Mouse (Mus musculus): ENCODE results near the gene Myo9a.
"Not testable (repeated sequence)": the region's sequence is repeated elsewhere in the genome, so short reads cannot be mapped to it uniquely, and the experiment has no call there.

Gene Myo9a

DNA sequence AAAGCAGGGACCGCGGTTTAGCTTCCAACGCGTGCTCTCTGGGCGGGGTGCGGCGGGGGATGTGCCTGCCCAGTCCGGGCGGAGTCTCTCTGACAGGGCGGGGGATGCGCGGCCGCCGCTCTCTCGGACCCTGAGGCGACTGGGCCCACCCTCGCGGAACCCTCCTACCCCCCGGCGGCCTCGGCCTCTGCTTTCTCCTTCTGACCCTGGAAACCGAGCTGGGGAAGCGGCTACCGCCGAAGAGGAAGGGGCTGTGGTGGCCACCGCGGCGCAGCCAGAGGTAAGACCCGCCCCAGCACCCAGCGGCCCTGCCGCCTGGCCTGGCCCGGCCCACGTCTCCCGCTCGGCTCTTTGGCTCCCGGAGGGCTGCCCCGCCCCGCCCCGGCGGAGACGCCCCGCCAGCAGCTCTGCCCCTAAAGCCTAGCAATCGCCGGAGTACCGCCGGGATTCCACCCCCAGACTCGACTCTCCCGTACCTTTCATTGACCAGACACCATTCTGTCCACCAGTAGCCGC is 428 bp downstream of the Myo9a start:
- peak; percentile 86 to 96 for DNase-seq

DNA sequence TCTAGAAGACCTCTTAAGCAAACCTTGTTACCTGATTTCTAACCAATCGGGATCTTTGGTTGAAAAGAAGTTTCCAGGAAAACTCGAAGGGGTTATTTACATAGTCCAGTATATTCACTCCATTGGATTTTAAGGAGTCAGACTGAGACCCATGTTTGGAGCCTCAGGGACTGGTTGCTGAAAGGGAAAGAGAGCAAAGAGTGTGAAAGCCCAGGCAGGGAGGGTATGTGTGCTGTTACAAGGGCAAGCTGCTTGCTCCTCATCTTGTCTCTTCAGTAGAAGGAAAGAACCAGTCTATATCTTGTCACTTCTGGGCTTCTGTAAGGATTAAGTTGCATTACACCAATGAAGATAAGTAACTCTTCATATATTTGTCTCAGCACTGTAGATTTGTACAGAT is 1.3 kb downstream of the Myo9a start:
- DNase-seq, result no peak

GRCm38 (mm10) chr9:59755199-59755598 is 4.5 kb downstream of the Myo9a start:
- no peak for DNase-seq

DNA sequence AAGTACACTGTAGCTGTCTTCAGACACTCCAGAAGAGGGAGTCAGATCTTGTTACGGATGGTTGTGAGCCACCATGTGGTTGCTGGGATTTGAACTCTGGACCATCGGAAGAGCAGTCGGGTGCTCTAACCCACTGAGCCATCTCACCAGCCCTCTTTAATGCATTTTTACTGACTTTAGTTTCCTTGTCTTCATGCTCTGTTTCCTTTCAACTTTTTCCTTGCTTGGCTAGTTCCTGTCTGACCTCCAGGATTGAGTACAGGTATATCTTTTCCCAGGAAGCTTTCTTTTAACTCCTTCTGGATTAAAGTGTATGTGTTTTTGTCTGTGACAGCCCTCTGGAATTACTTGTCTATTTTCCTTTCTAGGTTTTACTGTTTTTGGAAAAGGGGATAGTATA is 6.3 kb downstream of the Myo9a start:
- not testable (repeated sequence) for DNase-seq

DNA sequence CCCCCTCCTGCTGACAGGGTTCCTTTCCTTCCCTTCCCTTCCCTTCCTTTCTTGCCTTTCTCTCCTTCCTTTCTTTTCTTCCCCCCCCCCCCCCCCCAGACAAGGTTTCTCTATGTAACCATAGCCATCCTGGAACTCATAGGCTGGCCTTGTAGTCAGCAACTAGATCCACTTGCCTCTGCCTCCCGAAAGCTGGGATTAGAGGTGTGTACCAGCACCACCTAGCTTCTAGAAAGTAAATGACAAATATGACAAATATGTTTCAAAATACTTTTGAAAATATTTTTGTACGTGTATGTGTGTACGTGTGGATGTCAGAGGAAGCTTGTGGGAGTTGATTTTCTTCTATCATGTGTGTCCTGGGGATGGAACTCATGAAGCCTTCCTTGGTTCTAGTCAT is 9.8 kb downstream of the Myo9a start:
- DNase-seq, result peak in 1 of 2 experiments; percentile 29

DNA sequence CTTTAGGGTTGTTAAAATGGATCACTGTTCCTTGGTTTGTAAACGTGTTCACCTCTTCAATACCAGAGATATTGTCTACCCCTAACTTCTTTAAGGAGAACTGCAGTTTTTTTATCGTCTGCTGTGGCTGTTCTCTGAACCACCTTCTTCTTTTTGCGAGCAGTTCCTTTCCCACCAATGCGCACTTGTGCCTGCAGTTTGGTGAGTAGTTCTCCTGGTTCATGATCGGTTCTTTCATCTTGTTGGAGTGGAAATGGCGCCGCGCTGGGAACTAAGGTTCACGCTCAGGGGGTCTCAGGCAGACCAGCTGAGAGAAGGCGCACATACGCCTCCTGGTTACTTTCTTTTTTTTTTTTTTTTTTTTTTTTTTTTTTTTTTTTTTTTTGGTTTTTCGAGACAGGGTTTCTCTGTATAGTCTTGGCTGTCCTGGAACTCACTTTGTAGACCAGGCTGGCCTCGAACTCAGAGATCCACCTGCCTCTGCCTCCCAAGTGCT is 16.3 kb downstream of the Myo9a start:
- not testable (repeated sequence) for DNase-seq

DNA sequence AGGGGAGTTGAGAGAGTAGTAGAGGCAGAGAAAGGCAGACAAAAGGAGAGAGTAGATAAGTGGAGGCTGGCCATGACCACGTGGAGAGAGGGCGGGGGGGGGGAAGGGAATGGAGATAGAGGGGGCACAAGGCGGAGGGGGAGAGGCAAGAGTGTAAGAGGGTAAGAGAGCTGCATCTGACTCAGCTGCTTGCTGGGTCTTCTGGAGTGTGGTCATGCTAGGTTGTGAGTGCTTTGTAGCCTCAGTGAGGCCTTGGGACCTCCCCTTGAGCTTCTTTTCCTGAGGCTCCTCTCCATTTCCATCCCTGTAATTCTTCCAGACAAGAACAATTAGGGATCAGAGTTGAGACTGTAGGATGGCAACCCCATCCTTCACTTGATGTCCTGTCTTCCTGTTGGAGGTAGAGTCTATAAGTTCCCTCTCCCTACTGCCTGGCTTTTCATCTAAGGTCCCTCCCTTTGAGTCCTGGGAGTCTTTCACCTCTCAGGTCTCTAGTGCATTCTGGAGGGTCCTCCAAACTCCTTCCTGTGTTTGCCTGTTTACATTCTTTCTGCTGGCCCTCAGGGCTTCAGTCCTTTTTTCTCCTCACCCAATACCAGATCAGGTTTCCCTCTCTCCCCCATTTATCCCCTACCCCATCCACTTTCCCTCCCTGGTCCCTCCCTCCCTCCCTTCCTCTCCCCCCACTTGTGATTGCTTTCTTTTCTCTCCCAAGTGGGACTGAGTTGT is 55.5 kb downstream of the Myo9a start:
- DNase-seq, result not testable (repeated sequence)

- no peak for DNase-seq
These were observed 133.9 kb downstream of the Myo9a start for GRCm38 (mm10) chr9:59884551-59884950.

GRCm38 (mm10) chr9:59903382-59903781 is 152.7 kb downstream of the Myo9a start:
- DNase-seq, result no peak

GRCm38 (mm10) chr9:59914761-59915160 is 164.1 kb downstream of the Myo9a start:
- DNase-seq, result no peak

DNA sequence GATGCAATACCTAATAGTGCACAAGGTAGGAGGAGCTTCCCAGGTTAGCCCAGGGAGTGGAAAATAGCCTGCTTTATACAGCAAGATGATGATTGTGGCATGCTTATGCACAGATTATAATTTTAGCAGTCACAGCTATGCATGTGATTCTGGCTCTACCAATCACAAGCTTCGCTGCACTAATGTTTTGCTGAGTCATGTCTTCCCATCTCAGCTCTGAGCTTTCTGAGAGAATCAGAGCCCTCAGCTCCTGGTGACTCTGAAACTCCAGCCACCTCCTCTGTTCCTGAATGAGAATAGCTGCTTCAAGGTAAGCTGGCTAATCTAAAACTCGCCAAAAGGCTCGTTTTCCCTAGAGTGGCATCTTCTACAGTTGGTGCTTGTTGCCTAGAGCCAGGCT is 179.6 kb downstream of the Myo9a start:
- peak in 1 of 2 experiments; percentile 3 for DNase-seq

GRCm38 (mm10) chr9:59935866-59936265 is 185.2 kb downstream of the Myo9a start:
- peak in 1 of 2 experiments; percentile 14 for DNase-seq

GRCm38 (mm10) chr9:59938529-59938928 is 187.8 kb downstream of the Myo9a start:
- peak in 1 of 2 experiments; percentile 26 for DNase-seq

DNA sequence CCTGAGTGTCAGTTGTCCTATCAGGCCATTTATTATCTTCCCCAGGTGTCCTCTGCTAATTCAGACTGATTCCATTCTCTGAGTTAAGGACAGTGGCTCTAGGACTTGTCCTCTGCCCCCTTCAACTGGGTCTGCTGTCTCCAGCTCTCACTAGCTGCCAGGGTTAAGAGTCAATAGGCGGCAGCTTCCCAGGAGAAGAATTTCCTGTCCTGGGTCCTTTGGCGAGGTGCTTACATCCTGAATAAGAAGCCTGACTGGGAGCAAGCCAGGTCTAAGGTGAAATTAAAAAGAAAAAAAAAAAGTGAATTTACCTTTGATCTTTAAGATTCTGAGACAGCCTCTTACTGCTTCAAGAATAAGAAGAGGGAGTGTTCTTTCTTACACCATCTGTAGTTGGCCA is 189.0 kb downstream of the Myo9a start:
- DNase-seq, result peak in 1 of 2 experiments; percentile 3

DNA sequence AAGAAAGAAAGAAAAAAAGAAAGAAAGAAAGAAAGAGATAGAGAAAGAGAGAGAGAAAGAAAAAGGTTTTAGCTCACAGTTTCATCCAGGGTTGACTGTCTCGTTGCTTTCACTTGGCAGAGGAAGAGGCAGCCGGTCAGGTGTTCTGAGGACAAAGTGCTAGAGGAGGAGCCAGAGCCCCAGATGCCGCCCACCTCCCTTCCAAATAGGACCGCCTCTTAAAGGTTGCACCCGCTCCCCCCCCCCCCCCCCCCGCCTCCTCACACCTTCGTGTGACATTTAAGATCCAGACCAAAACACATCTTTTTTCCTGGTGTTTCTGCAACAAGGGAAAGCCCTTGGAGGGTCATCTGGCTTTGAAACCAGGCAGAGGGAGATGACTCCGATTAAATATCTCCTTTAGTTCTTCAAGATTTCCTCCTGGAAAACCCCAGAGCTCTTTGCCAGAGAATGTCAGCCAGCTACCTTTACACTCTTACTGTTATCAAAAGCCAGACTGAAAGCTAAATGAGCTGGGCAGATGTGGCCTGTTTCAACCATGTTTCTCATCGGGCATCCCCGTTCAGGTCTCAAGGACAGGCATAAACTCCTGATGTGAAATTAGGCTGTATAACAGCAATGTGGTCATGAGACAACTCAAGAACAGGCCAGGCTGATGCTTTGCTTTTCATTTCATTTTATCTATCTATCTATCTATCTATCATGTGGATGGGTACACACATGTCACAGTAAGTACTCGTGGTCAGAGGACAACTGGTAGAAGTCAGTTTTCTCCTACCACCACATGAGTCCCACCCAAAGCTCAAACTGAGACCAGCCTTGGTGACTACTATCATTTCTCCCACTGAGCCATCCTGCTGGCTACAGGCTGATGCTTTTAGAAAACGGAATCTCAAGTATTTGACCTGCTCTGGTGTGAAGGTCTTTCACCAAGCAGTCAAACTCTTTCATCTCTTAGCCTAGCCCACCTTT is 190.5 kb downstream of the Myo9a start:
- DNase-seq, result peak in 1 of 2 experiments; percentile 32

- DNase-seq, result peak in 1 of 2 experiments; percentile 16
These were observed 191.2 kb downstream of the Myo9a start for GRCm38 (mm10) chr9:59941885-59942350.

GRCm38 (mm10) chr9:59942501-59943085 is 191.9 kb downstream of the Myo9a start:
- DNase-seq, result peak; percentile 9 to 34

DNA sequence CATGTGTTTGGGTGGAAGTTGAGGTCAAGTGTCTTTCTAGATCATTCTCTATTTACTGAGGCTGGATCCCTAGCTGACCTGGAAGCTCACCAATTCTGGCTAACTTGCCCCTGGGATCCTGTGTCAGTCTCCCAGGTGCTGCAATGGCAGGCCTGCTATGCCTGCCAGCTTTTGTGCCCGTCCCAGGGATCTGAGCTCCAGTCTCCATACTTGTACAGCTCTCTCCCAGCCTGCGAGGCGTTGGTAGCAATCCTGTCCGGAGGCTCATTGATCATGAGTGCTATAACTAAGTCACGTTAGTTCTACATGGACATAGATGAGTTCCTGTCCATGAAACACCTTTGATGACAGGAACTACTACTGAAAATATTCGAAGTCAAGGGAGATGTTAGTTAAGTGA is 193.1 kb downstream of the Myo9a start:
- DNase-seq, result peak in 1 of 2 experiments; percentile 15

DNA sequence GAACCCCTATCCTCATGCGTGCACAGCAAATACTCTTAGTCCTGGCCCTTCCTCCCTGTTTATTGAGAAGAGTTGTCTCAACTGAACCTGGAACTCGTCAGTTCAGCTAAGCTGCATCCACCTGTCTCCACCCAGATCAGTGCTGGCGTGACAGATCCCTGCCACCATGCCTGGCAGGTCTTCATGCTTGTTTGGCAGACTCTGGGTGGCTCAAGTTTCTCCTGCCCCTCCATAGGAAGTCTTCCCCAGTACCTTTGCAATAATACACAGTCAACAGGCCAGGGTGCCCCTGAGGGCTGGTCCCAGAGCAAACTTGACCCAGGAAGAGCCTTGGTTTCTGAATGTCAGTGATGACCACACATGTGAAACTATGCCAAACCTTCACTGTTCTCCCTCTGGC is 194.5 kb downstream of the Myo9a start:
- DNase-seq, result peak in 1 of 2 experiments; percentile 17

- peak in 1 of 2 experiments; percentile 22 for DNase-seq
These were observed 196.6 kb downstream of the Myo9a start for GRCm38 (mm10) chr9:59947271-59947670.

DNA sequence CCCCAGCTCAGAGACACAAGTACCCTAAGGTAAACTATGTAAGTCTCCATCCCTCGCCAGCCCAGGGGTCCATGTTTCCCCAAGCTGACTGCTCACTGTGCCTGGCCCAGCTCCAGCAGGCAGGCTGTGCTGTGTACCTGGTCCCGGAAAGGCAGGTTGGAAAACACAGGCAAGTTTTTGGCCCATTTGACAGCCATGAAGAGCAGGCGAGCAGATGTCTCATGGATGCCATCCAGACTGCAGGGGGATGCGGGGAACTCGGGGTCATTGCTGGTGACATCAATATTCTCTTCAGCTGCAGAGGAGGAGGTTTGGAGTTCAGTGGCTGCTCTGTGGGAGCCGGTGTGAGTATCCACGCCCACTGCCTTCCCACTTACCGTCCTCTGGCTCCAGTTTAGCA is 197.5 kb downstream of the Myo9a start:
- DNase-seq, result peak in 1 of 2 experiments; percentile 27

DNA sequence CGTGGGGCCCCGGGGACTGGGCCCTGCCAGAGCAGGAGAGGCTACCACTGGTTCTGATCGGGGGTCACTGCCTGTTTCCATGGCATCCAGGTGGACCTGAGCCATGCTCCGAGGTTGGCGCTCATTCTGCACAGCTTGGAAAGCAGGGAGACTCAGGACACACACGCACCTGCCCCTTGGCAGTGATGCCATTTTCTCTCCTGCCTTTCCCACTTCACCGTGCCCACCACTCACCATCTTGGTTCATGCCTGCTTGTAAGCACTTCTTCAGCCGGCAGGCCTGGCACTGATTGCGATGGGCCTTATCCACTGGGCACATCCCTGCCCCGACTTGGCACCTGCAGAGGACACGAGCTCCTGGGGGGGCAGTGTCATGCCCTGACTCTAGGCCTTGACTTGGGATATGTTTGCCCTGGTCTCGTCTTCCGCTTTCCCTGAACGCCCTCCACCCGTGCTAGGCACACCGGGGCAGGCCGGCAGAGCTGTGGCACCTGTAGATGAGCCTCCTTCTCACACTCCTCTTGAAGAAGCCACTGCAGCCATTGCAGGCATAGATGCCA is 198.1 kb downstream of the Myo9a start:
- DNase-seq, result peak in 1 of 2 experiments; percentile 30

Measured in kidney, postnatal 25 days (tissue).